Mouse (Mus musculus) urinary bladder, adult 18-20 months (tissue): ENCODE data around the gene Dnmt3c.
"Not testable (repeated sequence)": the region's sequence is repeated elsewhere in the genome, so short reads cannot be mapped to it uniquely, and the experiment has no call there.

Experiments used
- DNase-seq, 2 experiments: peaks; one replicate each; pipeline ENCODE4 v3.0.0; 2022; ENCODE audit warnings: low spot score in 2 of 2, mixed read lengths in 2 of 2

Gene Dnmt3c

GRCm38 (mm10) chr2:153696352-153696751 lies at the start of gene Dnmt3c:
TSS of gene Dnmt3c (plus strand) at chr2:153696652.
- no peak for DNase-seq

GRCm38 (mm10) chr2:153648773-153649297 lies 47.6 kb upstream of the Dnmt3c start:
- peak in 1 of 2 experiments; percentile 11 for DNase-seq

GRCm38 (mm10) chr2:153649298-153650013 lies 47.0 kb upstream of the Dnmt3c start, which contains the start of gene Dnmt3b:
TSS of gene Dnmt3b (plus strand) at chr2:153649450.
- DNase-seq: peak; percentile 11 to 69

GRCm38 (mm10) chr2:153650014-153650687 lies 46.3 kb upstream of the Dnmt3c start:
- peak in 1 of 2 experiments; percentile 45 for DNase-seq

- DNase-seq: no peak
Observed at GRCm38 (mm10) chr2:153651681-153652080, 44.8 kb upstream of the Dnmt3c start.

GRCm38 (mm10) chr2:153657659-153658058 lies 38.8 kb upstream of the Dnmt3c start:
- DNase-seq: not testable (repeated sequence)

GRCm38 (mm10) chr2:153660616-153661015 lies 35.8 kb upstream of the Dnmt3c start:
- no peak for DNase-seq

- no peak for DNase-seq
Observed at GRCm38 (mm10) chr2:153665401-153665800, 31.1 kb upstream of the Dnmt3c start.

GRCm38 (mm10) chr2:153668754-153669376 lies 27.6 kb upstream of the Dnmt3c start:
- no peak for DNase-seq

- no peak for DNase-seq
Observed at GRCm38 (mm10) chr2:153670111-153670510, 26.3 kb upstream of the Dnmt3c start.

- DNase-seq: no peak
Observed at GRCm38 (mm10) chr2:153672619-153673018, 23.8 kb upstream of the Dnmt3c start.

GRCm38 (mm10) chr2:153675364-153675763 lies 21.1 kb upstream of the Dnmt3c start:
- DNase-seq: not testable (repeated sequence)

GRCm38 (mm10) chr2:153676944-153677343 lies 19.5 kb upstream of the Dnmt3c start:
- no peak for DNase-seq

GRCm38 (mm10) chr2:153677550-153677949 lies 18.9 kb upstream of the Dnmt3c start:
- DNase-seq: no peak

- DNase-seq: no peak
Observed at GRCm38 (mm10) chr2:153679959-153680358, 16.5 kb upstream of the Dnmt3c start.

- DNase-seq: not testable (repeated sequence)
Observed at GRCm38 (mm10) chr2:153693413-153693812, 3.0 kb upstream of the Dnmt3c start.

GRCm38 (mm10) chr2:153694462-153695085 lies 1.9 kb upstream of the Dnmt3c start:
- DNase-seq: peak in 1 of 2 experiments; percentile 31

- DNase-seq: no peak
Observed at GRCm38 (mm10) chr2:153703389-153703788, 6.9 kb downstream of the Dnmt3c start.

GRCm38 (mm10) chr2:153710701-153711330 lies 14.4 kb downstream of the Dnmt3c start:
- no peak for DNase-seq

- no peak for DNase-seq
Observed at GRCm38 (mm10) chr2:153712646-153713091, 16.2 kb downstream of the Dnmt3c start.

GRCm38 (mm10) chr2:153713227-153713626 lies 16.8 kb downstream of the Dnmt3c start:
- DNase-seq: peak; percentile 12 to 30
